Mouse (Mus musculus) heart, embryonic 12.5 days (tissue): Measurements from ENCODE around the gene Ppig. TPM values are rescaled to one million over a fixed set of nuclear protein-coding genes. Genes with fewer than 3 reads are reported as not detected.
A peak's percentile ranks its signal among the peaks of the same experiment; 100 is the strongest.

Experiments
- ATAC-seq: fragments of 200-750 bp; cut with Nextera tagmentation; 2 replicates; pipeline ENCODE4 v1.8.0; 2017; ENCODE audit warnings: moderate TSS enrichment, moderate library complexity; ENCODE audit not compliant: insufficient number of reproducible peaks, low FRiP score
- H3K27ac ChIP-seq: fragments of 300-500 bp; sonication (generic); 2 replicates; pipeline ENCODE4 v1.5.1; 2016; ENCODE audit warnings: mild to moderate bottlenecking, moderate library complexity; ENCODE audit not compliant: poor library complexity, severe bottlenecking
- H3K27me3 ChIP-seq: fragments of 300-500 bp; sonication (generic); replicated peaks from 2 replicates; pipeline ENCODE4 v1.6.1; 2016; ENCODE audit warnings: mild to moderate bottlenecking, moderate library complexity
- H3K36me3 ChIP-seq: fragments of 300-500 bp; sonication (generic); 2 replicates; pipeline ENCODE4 v1.6.1; 2016; ENCODE audit warnings: mild to moderate bottlenecking, moderate library complexity
- H3K4me1 ChIP-seq: fragments of 300-500 bp; sonication (generic); replicated peaks from 2 replicates; pipeline ENCODE4 v1.6.1; 2016; ENCODE audit warnings: mild to moderate bottlenecking
- H3K4me2 ChIP-seq: fragments of 300-500 bp; sonication (generic); 2 replicates; pipeline ENCODE4 v1.6.1; 2016; ENCODE audit warnings: mild to moderate bottlenecking, moderate library complexity
- H3K4me3 ChIP-seq: fragments of 300-500 bp; sonication (generic); 2 replicates; pipeline ENCODE4 v1.5.1; 2016; ENCODE audit warnings: mild to moderate bottlenecking
- H3K9ac ChIP-seq: fragments of 300-500 bp; sonication (generic); 2 replicates; pipeline ENCODE4 v1.6.1; 2016; ENCODE audit warnings: mild to moderate bottlenecking, moderate library complexity
- H3K9me3 ChIP-seq: fragments of 300-500 bp; sonication (generic); replicated peaks from 2 replicates; pipeline ENCODE4 v1.6.1; 2016; ENCODE audit warnings: mild to moderate bottlenecking, moderate library complexity
- WGBS: fragments of 180-500 bp; shearing (Covaris S2); methylation state at CpG from one replicate; pipeline ENCODE4 v1.1.7; 2016; 5-methylcytosine and 5-hydroxymethylcytosine counted together
- polyA plus RNA-seq: library from polyadenylated mRNA; unstranded; fragments of >200 nt; fragmentation: Nextera tagmentation; extraction: Ambion mirVana; gene quantifications from 2 replicates; pipeline ENCODE4 v1.2.1, GENCODE M21; 2016

Gene Ppig
- polyA plus RNA-seq, 1 experiment from 2014 or later = 115 TPM

GRCm38 (mm10) chr2:69763340-69763739, 41.0 kb downstream of the Ppig start:
- Histone ChIP-seq H3K4me2 (no peak overlapping the region), H3K9me3 (no peaks in the 10 kb centered on the region), H3K9ac (no peak overlapping the region), H3K4me1 (no peaks in the 10 kb centered on the region), H3K4me3 (no peak overlapping the region), H3K27me3 (no peaks in the 10 kb centered on the region), H3K27ac (no peak overlapping the region), H3K36me3 (no peaks in the 10 kb centered on the region)
- whole genome bisulfite sequencing = 81% methylated on average over 4 of the region's 4 CpGs
- ATAC-seq = no peak

- WGBS = 61% methylated on average over 1 of the region's 1 CpGs
- H3K4me2 ChIP-seq = no peak overlapping the region
- no peaks in the 10 kb centered on the region for H3K36me3 ChIP-seq
- no peak overlapping the region for H3K9ac ChIP-seq
- H3K27ac ChIP-seq = no peak overlapping the region
- no peak for ATAC-seq
- H3K4me1 ChIP-seq = no peaks in the 10 kb centered on the region
- no peaks in the 10 kb centered on the region for H3K9me3 ChIP-seq
- no peaks in the 10 kb centered on the region for H3K27me3 ChIP-seq
- no peak overlapping the region for H3K4me3 ChIP-seq
Observed at GRCm38 (mm10) chr2:69764716-69765115, 42.4 kb downstream of the Ppig start.

- no peak for ATAC-seq
- H3K9me3 ChIP-seq = no peaks in the 10 kb centered on the region
- H3K9ac ChIP-seq = no peak overlapping the region
- H3K36me3 ChIP-seq = peaks cover 7% of the 10 kb centered on the region; the same call in 1 of the 2 replicates
- H3K27ac ChIP-seq = no peak overlapping the region
- no peak overlapping the region for H3K4me3 ChIP-seq
- WGBS = 88% methylated on average over 3 of the region's 3 CpGs
- H3K27me3 ChIP-seq = no peaks in the 10 kb centered on the region
- no peak overlapping the region for H3K4me2 ChIP-seq
- no peaks in the 10 kb centered on the region for H3K4me1 ChIP-seq
Observed at GRCm38 (mm10) chr2:69773331-69773730, 51.0 kb downstream of the Ppig start.

GRCm38 (mm10) chr2:69777985-69778835, 55.9 kb downstream of the Ppig start:
- no peaks in the 10 kb centered on the region for H3K9me3 ChIP-seq
- no peak overlapping the region for H3K4me2 ChIP-seq
- no peak overlapping the region for H3K9ac ChIP-seq
- H3K36me3 ChIP-seq = peaks cover 12% of the 10 kb centered on the region; the same call in 1 of the 2 replicates
- 68% methylated on average over 7 of the region's 7 CpGs for WGBS
- H3K27me3 ChIP-seq = no peaks in the 10 kb centered on the region
- no peak overlapping the region for H3K4me3 ChIP-seq
- ATAC-seq = no peak
- H3K4me1 ChIP-seq = no peaks in the 10 kb centered on the region
- H3K27ac ChIP-seq = no peak overlapping the region

GRCm38 (mm10) chr2:69778836-69779177, 56.5 kb downstream of the Ppig start:
- WGBS = 44% methylated on average over 5 of the region's 5 CpGs
- no peaks in the 10 kb centered on the region for H3K9me3 ChIP-seq
- no peak overlapping the region for H3K9ac ChIP-seq
- no peak overlapping the region for H3K27ac ChIP-seq
- peaks cover 11% of the 10 kb centered on the region; the same call in 1 of the 2 replicates for H3K36me3 ChIP-seq
- no peaks in the 10 kb centered on the region for H3K27me3 ChIP-seq
- ATAC-seq = no peak
- H3K4me2 ChIP-seq = no peak overlapping the region
- no peak overlapping the region for H3K4me3 ChIP-seq
- H3K4me1 ChIP-seq = no peaks in the 10 kb centered on the region

- peaks cover 19% of the 10 kb centered on the region for H3K36me3 ChIP-seq
- peak overlapping the region; percentile 96 for H3K4me2 ChIP-seq
- H3K9ac ChIP-seq = peak overlapping the region; percentile 85
- H3K4me1 ChIP-seq = peaks cover 6% of the 10 kb centered on the region; the same call in 1 of the 2 replicates
- no peaks in the 10 kb centered on the region for H3K9me3 ChIP-seq
- H3K4me3 ChIP-seq = peak overlapping the region; percentile 85
- ATAC-seq = no peak
- WGBS = 30% methylated on average over 9 of the region's 9 CpGs
- H3K27ac ChIP-seq = no peak overlapping the region
- no peaks in the 10 kb centered on the region for H3K27me3 ChIP-seq
Observed at GRCm38 (mm10) chr2:69788974-69789373, 66.6 kb downstream of the Ppig start.

- Histone ChIP-seq H3K4me2 (peak within 1 kb of the TSS; percentile 96), H3K4me1 (peaks cover 6% of the 10 kb centered on the region; the same call in 1 of the 2 replicates)
- WGBS = 2% methylated on average over 48 of the region's 48 CpGs
Observed at GRCm38 (mm10) chr2:69789429-69790069, 67.2 kb downstream of the Ppig start, which contains the start of the genes Ccdc173 and Phospho2. TSS of gene Ccdc173 (minus strand) at chr2:69789575. TSS of gene Phospho2 (plus strand) at chr2:69789623.

GRCm38 (mm10) chr2:69790285-69790684, 67.9 kb downstream of the Ppig start:
- H3K4me1 ChIP-seq = peaks cover 6% of the 10 kb centered on the region; the same call in 1 of the 2 replicates
- peak overlapping the region; percentile 96 for H3K4me2 ChIP-seq
- H3K36me3 ChIP-seq = peaks cover 25% of the 10 kb centered on the region
- H3K27me3 ChIP-seq = no peaks in the 10 kb centered on the region
- no peaks in the 10 kb centered on the region for H3K9me3 ChIP-seq
- peak overlapping the region; percentile 85 for H3K4me3 ChIP-seq
- no peak overlapping the region for H3K27ac ChIP-seq
- no peak for ATAC-seq
- 3% methylated on average over 10 of the region's 10 CpGs for WGBS
- 0 out of 2 replicates have a peak overlapping the region, but pooled peaks have one; percentile 85 for H3K9ac ChIP-seq

More at GRCm38 (mm10) chr2:69789429-69790069, 67.2 kb downstream of the Ppig start, which contains the start of the genes Ccdc173 and Phospho2:
- Histone ChIP-seq H3K27ac (peak within 1 kb of the TSS; percentile 82), H3K9me3 (no peaks in the 10 kb centered on the region), H3K4me3 (peak within 1 kb of the TSS; percentile 85), H3K36me3 (peaks cover 23% of the 10 kb centered on the region), H3K9ac (peak within 1 kb of the TSS; percentile 85), H3K27me3 (no peaks in the 10 kb centered on the region)
- peak; percentile 96 for ATAC-seq

GRCm38 (mm10) chr2:69790722-69791121, 68.4 kb downstream of the Ppig start:
- 65% methylated on average over 4 of the region's 4 CpGs for WGBS
- ATAC-seq = no peak
- H3K4me1 ChIP-seq = peaks cover 6% of the 10 kb centered on the region; the same call in 1 of the 2 replicates
- H3K9me3 ChIP-seq = no peaks in the 10 kb centered on the region
- peak overlapping the region; percentile 85; the same call in 1 of the 2 replicates for H3K4me3 ChIP-seq
- no peaks in the 10 kb centered on the region for H3K27me3 ChIP-seq
- H3K27ac ChIP-seq = no peak overlapping the region
- no peak overlapping the region for H3K9ac ChIP-seq
- peaks cover 30% of the 10 kb centered on the region for H3K36me3 ChIP-seq
- H3K4me2 ChIP-seq = peak overlapping the region; percentile 96; the same call in 1 of the 2 replicates

- Histone ChIP-seq H3K9me3 (no peaks in the 10 kb centered on the region), H3K27ac (no peak overlapping the region), H3K4me2 (peak overlapping the region; percentile 41), H3K27me3 (no peaks in the 10 kb centered on the region), H3K36me3 (peaks cover 1% of the 10 kb centered on the region), H3K4me3 (0 out of 2 replicates have a peak overlapping the region, but pooled peaks have one; percentile 12), H3K9ac (no peak overlapping the region), H3K4me1 (peaks cover 4% of the 10 kb centered on the region; the same call in 1 of the 2 replicates)
- ATAC-seq = peak; percentile 75
- 47% methylated on average over 5 of the region's 5 CpGs for WGBS
Observed at GRCm38 (mm10) chr2:69802911-69803312, 80.6 kb downstream of the Ppig start.
